Mouse (Mus musculus): ENCODE measurements around the gene 9330182L06Rik. TPM values are rescaled to one million over a fixed set of nuclear protein-coding genes. Genes with fewer than 3 reads are reported as not detected.

The 9330182L06Rik gene
- polyA plus RNA-seq (2015; fragmentation: Illumina TruSeq; extraction: RNeasy Lipid Tissue Mini Kit (QIAGEN cat#74804); ENCODE audit: low read depth, low replicate concordance), result 27.6 TPM

GRCm38 (mm10) chr5:9265586-9266279 is at the start of gene 9330182L06Rik:
Gene 9330182L06Rik (plus strand): TSS chr5:9266118.

Other genes with a start within 250 kb of the 9330182L06Rik start
- gene Tmem243, start 165.4 kb upstream of the 9330182L06Rik start, polyA plus RNA-seq (2015; fragmentation: Illumina TruSeq; extraction: RNeasy Lipid Tissue Mini Kit (QIAGEN cat#74804); ENCODE audit: low read depth, low replicate concordance), result 25.2 TPM
- 64.3 TPM for gene Dmtf1, start 104.3 kb upstream of the 9330182L06Rik start, polyA plus RNA-seq (2015; fragmentation: Illumina TruSeq; extraction: RNeasy Lipid Tissue Mini Kit (QIAGEN cat#74804); ENCODE audit: low read depth, low replicate concordance)